Mouse (Mus musculus) brown adipose tissue, adult 24 weeks (tissue): ENCODE measurements around the gene Gm48552. TPM values are rescaled to one million over a fixed set of nuclear protein-coding genes. Genes with fewer than 3 reads are reported as not detected.

Source experiments
- H3K27ac ChIP-seq: fragments of 200-500 bp; replicated peaks from 2 replicates; pipeline ENCODE4 v1.5.1; 2012; ENCODE audit warnings: low read depth, mild to moderate bottlenecking, low read length
- H3K4me1 ChIP-seq: fragments of 200-500 bp; 2 replicates; pipeline ENCODE4 v1.6.1; 2012; ENCODE audit warnings: low read length, mixed read lengths; ENCODE audit not compliant: control insufficient read depth, insufficient read depth, insufficient read length
- H3K4me3 ChIP-seq: fragments of 200-500 bp; 2 replicates; pipeline ENCODE4 v1.5.1; 2012; ENCODE audit warnings: low read depth, mild to moderate bottlenecking, low read length, moderate library complexity; ENCODE audit not compliant: insufficient read depth
- polyA plus RNA-seq: library from polyadenylated mRNA; stranded (reverse); fragments of >200 nt; gene quantifications from 2 replicates; pipeline ENCODE4 v1.2.4, GENCODE M21; 2012; ENCODE audit not compliant: missing spikeins, insufficient read depth, insufficient read length

Gm48552 gene
- polyA plus RNA-seq, 1 experiment = not detected

- Histone ChIP-seq H3K4me3 (no peak overlapping the region), H3K4me1 (peaks cover 18% of the 10 kb centered on the region), H3K27ac (no peak overlapping the region)
These were observed 1.2 kb downstream of the Gm48552 start for GRCm38 (mm10) chr10:81389801-81390677.

- H3K4me1 ChIP-seq = peaks cover 12% of the 10 kb centered on the region
- no peak overlapping the region for H3K27ac ChIP-seq
These were observed 1.8 kb downstream of the Gm48552 start for GRCm38 (mm10) chr10:81390678-81390965.

GRCm38 (mm10) chr10:81392270-81392669 is 3.5 kb downstream of the Gm48552 start:
- H3K4me1 ChIP-seq = peaks cover 12% of the 10 kb centered on the region
- H3K4me3 ChIP-seq = no peak overlapping the region
- H3K27ac ChIP-seq = no peak overlapping the region

More at GRCm38 (mm10) chr10:81390678-81390965, 1.8 kb downstream of the Gm48552 start:
- no peak overlapping the region for H3K4me3 ChIP-seq

GRCm38 (mm10) chr10:81392781-81393185 is 4.0 kb downstream of the Gm48552 start, which contains the start of gene Smim24:
Smim24 (plus strand) TSS chr10:81393051.
- no peak within 1 kb of the TSS for H3K27ac ChIP-seq
- peaks cover 12% of the 10 kb centered on the region for H3K4me1 ChIP-seq
- peak within 1 kb of the TSS; percentile 49 for H3K4me3 ChIP-seq

- peak overlapping the region; percentile 49 for H3K4me3 ChIP-seq
- H3K27ac ChIP-seq = no peak overlapping the region
- H3K4me1 ChIP-seq = peaks cover 12% of the 10 kb centered on the region
These were observed 4.8 kb downstream of the Gm48552 start for GRCm38 (mm10) chr10:81393456-81394063.

GRCm38 (mm10) chr10:81395127-81395526 is 6.3 kb downstream of the Gm48552 start:
- peaks cover 6% of the 10 kb centered on the region; the same call in 1 of the 2 replicates for H3K4me1 ChIP-seq
- H3K27ac ChIP-seq = no peak overlapping the region
- H3K4me3 ChIP-seq = no peak overlapping the region

GRCm38 (mm10) chr10:81395865-81396264 is 7.1 kb downstream of the Gm48552 start:
- H3K4me3 ChIP-seq = no peak overlapping the region
- H3K27ac ChIP-seq = no peak overlapping the region
- H3K4me1 ChIP-seq = peaks cover 2% of the 10 kb centered on the region; the same call in 1 of the 2 replicates

GRCm38 (mm10) chr10:81396749-81397148 is 7.9 kb downstream of the Gm48552 start:
- no peak overlapping the region for H3K27ac ChIP-seq
- peaks cover 8% of the 10 kb centered on the region for H3K4me1 ChIP-seq
- no peak overlapping the region for H3K4me3 ChIP-seq

GRCm38 (mm10) chr10:81399296-81399695 is 10.5 kb downstream of the Gm48552 start:
- Histone ChIP-seq H3K27ac (no peak overlapping the region), H3K4me1 (peaks cover 14% of the 10 kb centered on the region), H3K4me3 (no peak overlapping the region)

GRCm38 (mm10) chr10:81399798-81400308 is 11.0 kb downstream of the Gm48552 start:
- no peak overlapping the region for H3K27ac ChIP-seq
- H3K4me3 ChIP-seq = no peak overlapping the region
- peaks cover 14% of the 10 kb centered on the region for H3K4me1 ChIP-seq

GRCm38 (mm10) chr10:81400371-81401204 is 11.8 kb downstream of the Gm48552 start:
- Histone ChIP-seq H3K27ac (0 out of 2 replicates have a peak overlapping the region, but pooled peaks have one; percentile 75), H3K4me1 (peaks cover 14% of the 10 kb centered on the region), H3K4me3 (no peak overlapping the region)

GRCm38 (mm10) chr10:81401205-81401520 is 12.4 kb downstream of the Gm48552 start:
- no peak overlapping the region for H3K4me3 ChIP-seq
- peaks cover 18% of the 10 kb centered on the region for H3K4me1 ChIP-seq
- peak overlapping the region; percentile 75 for H3K27ac ChIP-seq

- Histone ChIP-seq H3K27ac (peak overlapping the region; percentile 75), H3K4me1 (peaks cover 21% of the 10 kb centered on the region), H3K4me3 (peak overlapping the region; percentile 34)
These were observed 12.9 kb downstream of the Gm48552 start for GRCm38 (mm10) chr10:81401521-81402226.

GRCm38 (mm10) chr10:81402227-81402765 is 13.5 kb downstream of the Gm48552 start:
- H3K4me1 ChIP-seq = peaks cover 25% of the 10 kb centered on the region

More at GRCm38 (mm10) chr10:81402227-81402765, 13.5 kb downstream of the Gm48552 start:
- Histone ChIP-seq H3K27ac (peak overlapping the region; percentile 75), H3K4me3 (no peak overlapping the region)
